In genomic region chr15:79322281-79322990, GRCm38 (mm10) we compare ENCODE assay signal across 8 mouse cellular contexts. TPM values are rescaled to one million over a fixed set of nuclear protein-coding genes. Genes with fewer than 3 reads are reported as not detected.
DNase-seq lines count a peak whose midpoint lies in the region; ATAC-seq and TF ChIP-seq lines count a peak whose summit lies in the region.
"Had no signal": no experiment of that assay in that cellular context is flagged by ENCODE, and none has a peak within 500 bp of the region (broad histone marks: within the 10 kb centered on the region; RNA-seq: fewer than 3 reads in every experiment).

No protein-coding gene starts in this region.

- H3K4me2 ChIP-seq in kidney, postnatal 0 days (ENCODE audit: low read length): no peak overlapping the region
- no peak overlapping the region for H3K4me2 ChIP-seq in limb, embryonic 13.5 days (replicated peaks)
- H3K4me2 ChIP-seq in hindbrain, embryonic 16.5 days (ENCODE audit: low read length): no peak overlapping the region
- H3K4me2 ChIP-seq: neural tube, embryonic 13.5 days had no signal

- no peak overlapping the region for H3K9ac ChIP-seq in kidney, postnatal 0 days (ENCODE audit: low read depth, low read length)
- no peak overlapping the region for H3K9ac ChIP-seq in limb, embryonic 13.5 days
- no peak overlapping the region for H3K9ac ChIP-seq in hindbrain, embryonic 16.5 days (ENCODE audit: low read depth, low read length)
- H3K9ac ChIP-seq: neural tube, embryonic 13.5 days had no signal

- no peak for TF ChIP-seq CTCF in kidney, postnatal 0 days (IDR thresholded peaks at IDR 0.05; ENCODE audit: low read depth)

- ATAC-seq in kidney, postnatal 0 days (replicated peaks; ENCODE audit: low FRiP score, low read depth): no peak
- peak; percentile 53 for ATAC-seq in activated CD4-positive, CD25-positive, alpha-beta regulatory T cell, adult 4 months
- no peak for ATAC-seq in limb, embryonic 13.5 days (ENCODE audit: low FRiP score, low read depth)
- ATAC-seq in hindbrain, embryonic 16.5 days: no peak

- H3K36me3 ChIP-seq in kidney, postnatal 0 days (ENCODE audit: insufficient read depth, low read length): no peaks in the 10 kb centered on the region
- H3K36me3 ChIP-seq in limb, embryonic 13.5 days: peaks cover 2% of the 10 kb centered on the region; the same call in 1 of the 2 replicates
- no peaks in the 10 kb centered on the region for H3K36me3 ChIP-seq in hindbrain, embryonic 16.5 days (ENCODE audit: control insufficient read depth, insufficient read depth, low read length)

- H3K4me1 ChIP-seq in kidney, postnatal 0 days (replicated peaks; ENCODE audit: insufficient read depth, low read length): peaks cover 16% of the 10 kb centered on the region; the same call in 1 of the 2 replicates
- peaks cover 46% of the 10 kb centered on the region for H3K4me1 ChIP-seq in limb, embryonic 13.5 days
- peaks cover 7% of the 10 kb centered on the region for H3K4me1 ChIP-seq in hindbrain, embryonic 16.5 days (ENCODE audit: control insufficient read depth, insufficient read depth, low read depth, low read length)

- no peak for DNase-seq in kidney, postnatal 0 days (ENCODE audit: low spot score)
- no peak for DNase-seq in kidney, postnatal 14 days
- peak; percentile 77 to 85 for DNase-seq in thymus, adult 18-20 months
- DNase-seq in layer of hippocampus, adult 11-12 months (ENCODE audit: low spot score): no peak

- H3K4me3 ChIP-seq in kidney, postnatal 0 days (replicated peaks; ENCODE audit: low read depth, low read length): no peak overlapping the region
- H3K4me3 ChIP-seq in limb, embryonic 13.5 days: no peak overlapping the region
- H3K4me3 ChIP-seq in hindbrain, embryonic 16.5 days (ENCODE audit: low read length): no peak overlapping the region
- H3K4me3 ChIP-seq: neural tube, embryonic 13.5 days had no signal

- no peaks in the 10 kb centered on the region for H3K27me3 ChIP-seq in kidney, postnatal 0 days (ENCODE audit: insufficient read depth, low read length)
- no peaks in the 10 kb centered on the region for H3K27me3 ChIP-seq in limb, embryonic 13.5 days
- no peaks in the 10 kb centered on the region for H3K27me3 ChIP-seq in hindbrain, embryonic 16.5 days (replicated peaks; ENCODE audit: control insufficient read depth, insufficient read depth, low read length)
- H3K27me3 ChIP-seq: neural tube, embryonic 13.5 days had no signal

- H3K9me3 ChIP-seq in kidney, postnatal 0 days (replicated peaks; ENCODE audit: low read length): no peaks in the 10 kb centered on the region
- H3K9me3 ChIP-seq in limb, embryonic 13.5 days: no peaks in the 10 kb centered on the region
- no peaks in the 10 kb centered on the region for H3K9me3 ChIP-seq in hindbrain, embryonic 16.5 days (ENCODE audit: control insufficient read depth, low read length)
- H3K9me3 ChIP-seq: neural tube, embryonic 13.5 days had no signal

- WGBS in kidney, postnatal 0 days: 47% methylated on average over 11 of the region's 11 CpGs
- WGBS in limb, embryonic 13.5 days: 75% methylated on average over 11 of the region's 11 CpGs
- WGBS in hindbrain, embryonic 16.5 days: 78% methylated on average over 11 of the region's 11 CpGs

- H3K27ac ChIP-seq in kidney, postnatal 0 days: peak overlapping the region; percentile 67; the same call in 1 of the 2 replicates
- H3K27ac ChIP-seq in limb, embryonic 13.5 days: peak overlapping the region; percentile 39; the same call in 1 of the 2 replicates
- no peak overlapping the region for H3K27ac ChIP-seq in hindbrain, embryonic 16.5 days (ENCODE audit: low read depth, low read length)

RNA-seq across cellular contexts. Expression of gene Pla2g6, which starts 5.8 kb away (rescaled TPM):
- 10.7 and 12.2 TPM in 2 replicates for polyA plus RNA-seq in kidney, postnatal 0 days (2015; fragmentation: Nextera tagmentation; extraction: Ambion mirVana)
- polyA plus RNA-seq in activated CD4-positive, CD25-positive, alpha-beta regulatory T cell, adult 4 months (2017; shearing (Covaris generic)): 10 to 100 TPM; 10.3 to 12.3 TPM
- polyA plus RNA-seq in limb, embryonic 13.5 days (2015; fragmentation: Nextera tagmentation; extraction: Ambion mirVana): 11.7 and 12.7 TPM in 2 replicates
- polyA plus RNA-seq in hindbrain, embryonic 16.5 days (2015; fragmentation: Nextera tagmentation; extraction: Ambion mirVana): 23.0 and 29.3 TPM in 2 replicates

RNA-seq across cellular contexts. Expression of gene Maff, which starts 24.0 kb away (rescaled TPM):
- 6.9 and 7.3 TPM in 2 replicates for polyA plus RNA-seq in kidney, postnatal 0 days (2015; fragmentation: Nextera tagmentation; extraction: Ambion mirVana)
- 1 to 10 TPM; 1.9 to 3.7 TPM for polyA plus RNA-seq in activated CD4-positive, CD25-positive, alpha-beta regulatory T cell, adult 4 months (2017; shearing (Covaris generic))
- polyA plus RNA-seq in limb, embryonic 13.5 days (2015; fragmentation: Nextera tagmentation; extraction: Ambion mirVana): 2.2 and 2.4 TPM in 2 replicates
- polyA plus RNA-seq in hindbrain, embryonic 16.5 days (2015; fragmentation: Nextera tagmentation; extraction: Ambion mirVana): 1.1 and 1.2 TPM in 2 replicates

RNA-seq across cellular contexts. Expression of gene Baiap2l2, which starts 37.1 kb away (rescaled TPM):
- 23.9 and 25.0 TPM in 2 replicates for polyA plus RNA-seq in kidney, postnatal 0 days (2015; fragmentation: Nextera tagmentation; extraction: Ambion mirVana)
- polyA plus RNA-seq in activated CD4-positive, CD25-positive, alpha-beta regulatory T cell, adult 4 months (2017; shearing (Covaris generic)): under 1 TPM in 1 of 2 experiments, not detected in 1; 0.66 TPM
- 8.8 and 11.7 TPM in 2 replicates for polyA plus RNA-seq in limb, embryonic 13.5 days (2015; fragmentation: Nextera tagmentation; extraction: Ambion mirVana)
- 3.1 and 5.4 TPM in 2 replicates for polyA plus RNA-seq in hindbrain, embryonic 16.5 days (2015; fragmentation: Nextera tagmentation; extraction: Ambion mirVana)

Comparison
In these comparisons a context has a peak if more than half of its experiments do, and no peak if none do; other contexts are left out.
1. DNase-seq: peak in thymus, adult 18-20 months (2 of 2); none in kidney, postnatal 0 days (single experiment), kidney, postnatal 14 days (single experiment) and layer of hippocampus, adult 11-12 months (single experiment).